Mouse (Mus musculus) CH12.LX (cell line): ENCODE data around the gene Plpp3. TPM values are rescaled to one million over a fixed set of nuclear protein-coding genes. Genes with fewer than 3 reads are reported as not detected.

Source experiments
- DNase-seq: peaks from one replicate; pipeline ENCODE4 v3.0.0-alpha.2; 2013; ENCODE audit errors: extremely low read depth
- H3K27ac ChIP-seq: 2 replicates; pipeline ENCODE4 v1.5.1; 2012; ENCODE audit warnings: low read depth, mild to moderate bottlenecking, control low read depth, moderate library complexity; ENCODE audit not compliant: insufficient read depth
- H3K27me3 ChIP-seq: replicated peaks from 2 replicates; pipeline ENCODE3; 2012; ENCODE audit warnings: inconsistent platforms
- H3K36me3 ChIP-seq, 2 experiments: replicated peaks in 1 of 2; 2 replicates each; pipeline versions ENCODE3 to v1.6.1; 2012; ENCODE audit warnings: inconsistent platforms in 1 of 2, low read length in 1 of 2, mild to moderate bottlenecking in 1 of 2, mixed read lengths in 1 of 2, moderate library complexity in 1 of 2; ENCODE audit not compliant: control insufficient read depth in 1 of 2, insufficient read depth in 1 of 2
- H3K4me1 ChIP-seq, 2 experiments: 2 replicates each; pipeline ENCODE4 v1.6.1; 2012; ENCODE audit warnings: inconsistent platforms in 1 of 2, moderate library complexity in 1 of 2; ENCODE audit not compliant: insufficient read depth in 2 of 2, control insufficient read depth in 1 of 2
- H3K4me2 ChIP-seq: 2 replicates; pipeline ENCODE4 v1.6.1; 2012; ENCODE audit warnings: low read depth, mild to moderate bottlenecking, control low read depth; ENCODE audit not compliant: poor library complexity, insufficient read depth, severe bottlenecking
- H3K4me3 ChIP-seq, 3 experiments: fragments of 150-350 bp in 1 of 3; sonication (generic) in 1 of 3; replicated peaks in 1 of 3; 2 replicates each; pipeline versions ENCODE3 to v1.5.1; 2011 to 2012; ENCODE audit warnings: low read depth in 2 of 3, low read length in 2 of 3, mild to moderate bottlenecking in 2 of 3, moderate library complexity in 2 of 3, control low read depth in 1 of 3, improper control_type of control experiment in 1 of 3, inconsistent platforms in 1 of 3, mixed read lengths in 1 of 3; ENCODE audit not compliant: poor library complexity in 1 of 3
- H3K79me2 ChIP-seq: replicated peaks from 2 replicates; pipeline ENCODE4 v1.6.1; 2012; ENCODE audit warnings: mild to moderate bottlenecking, moderate library complexity; ENCODE audit not compliant: control insufficient read depth, poor library complexity, insufficient read depth, severe bottlenecking; ENCODE audit errors: extremely low read depth
- H3K9ac ChIP-seq: 2 replicates; pipeline ENCODE4 v1.6.1; 2012; ENCODE audit warnings: low read depth, mild to moderate bottlenecking, control low read depth, moderate library complexity; ENCODE audit not compliant: insufficient read depth
- H3K9me3 ChIP-seq: replicated peaks from 2 replicates; pipeline ENCODE3; 2012; ENCODE audit warnings: low read length, inconsistent platforms, mixed read lengths
- BHLHE40 ChIP-seq: IDR thresholded peaks from 2 replicates; pipeline ENCODE4 v1.6.1; 2011; ENCODE audit warnings: mild to moderate bottlenecking, low read depth, low read length, improper control_type of control experiment
- CHD2 ChIP-seq: IDR thresholded peaks from 2 replicates; pipeline ENCODE4 v1.6.1; 2011; ENCODE audit warnings: low read length, improper control_type of control experiment
- CTCF ChIP-seq, 2 experiments: IDR thresholded peaks in 1 of 2; conservative IDR thresholded peaks in 1 of 2; 2 replicates each; pipeline ENCODE4 v1.5.1; 2011 to 2012; ENCODE audit warnings: low read depth in 2 of 2, low read length in 2 of 2, improper control_type of control experiment in 1 of 2, inconsistent platforms in 1 of 2, mild to moderate bottlenecking in 1 of 2, moderate library complexity in 1 of 2
- ELF1 ChIP-seq: IDR thresholded peaks from 2 replicates; pipeline ENCODE4 v1.6.1; 2014; ENCODE audit warnings: low read depth, mild to moderate bottlenecking, inconsistent platforms, low read length, improper control_type of control experiment
- EP300 ChIP-seq: IDR thresholded peaks from 2 replicates; pipeline ENCODE4 v1.6.1; 2011; ENCODE audit warnings: low read length, improper control_type of control experiment
- ETS1 ChIP-seq: conservative IDR thresholded peaks from 2 replicates; pipeline ENCODE4 v1.6.1; 2012; ENCODE audit warnings: low read depth, mild to moderate bottlenecking, inconsistent platforms, low read length, improper control_type of control experiment, moderate library complexity
- GABPA ChIP-seq: IDR thresholded peaks from 2 replicates; pipeline ENCODE4 v1.6.1; 2012; ENCODE audit warnings: low read depth, low read length, improper control_type of control experiment, inconsistent platforms; ENCODE audit not compliant: insufficient replicate concordance
- JUND ChIP-seq: conservative IDR thresholded peaks from 2 replicates; pipeline ENCODE4 v1.6.1; 2011; ENCODE audit warnings: low read depth, low read length, improper control_type of control experiment
- KAT2A ChIP-seq: IDR thresholded peaks from 2 replicates; pipeline ENCODE4 v1.6.1; 2012; ENCODE audit warnings: low read length, improper control_type of control experiment, inconsistent platforms; ENCODE audit not compliant: insufficient replicate concordance
- MAFK ChIP-seq: IDR thresholded peaks from 2 replicates; pipeline ENCODE4 v1.6.1; 2011; ENCODE audit warnings: low read length, improper control_type of control experiment; ENCODE audit not compliant: insufficient replicate concordance
- MAZ ChIP-seq: IDR thresholded peaks from 2 replicates; pipeline ENCODE4 v1.6.1; 2012; ENCODE audit warnings: low read depth, mild to moderate bottlenecking, inconsistent platforms, low read length, improper control_type of control experiment, moderate library complexity
- MEF2A ChIP-seq: IDR thresholded peaks from 2 replicates; pipeline ENCODE4 v1.6.1; 2014; ENCODE audit warnings: low read depth, mild to moderate bottlenecking, inconsistent platforms, low read length, improper control_type of control experiment, borderline replicate concordance
- MXI1 ChIP-seq: IDR thresholded peaks from 2 replicates; pipeline ENCODE4 v1.6.1; 2011; ENCODE audit warnings: mild to moderate bottlenecking, low read depth, low read length, improper control_type of control experiment
- MYC ChIP-seq: IDR thresholded peaks from 2 replicates; pipeline ENCODE4 v1.6.1; 2011; ENCODE audit warnings: low read depth, mild to moderate bottlenecking, improper control_type of control experiment, low read length
- NELFE ChIP-seq: IDR thresholded peaks from 2 replicates; pipeline ENCODE4 v1.6.1; 2011; ENCODE audit warnings: low read depth, low read length, improper control_type of control experiment
- PAX5 ChIP-seq: IDR thresholded peaks from 2 replicates; pipeline ENCODE4 v1.6.1; 2012; ENCODE audit warnings: low read length, inconsistent platforms, mixed read lengths
- POLR2A ChIP-seq: IDR thresholded peaks from 2 replicates; pipeline ENCODE4 v1.6.1; 2011; ENCODE audit warnings: low read depth, mild to moderate bottlenecking, improper control_type of control experiment, low read length
- POLR2AphosphoS2 ChIP-seq: IDR thresholded peaks from 2 replicates; pipeline ENCODE4 v1.6.1; 2011; ENCODE audit warnings: low read depth, low read length, improper control_type of control experiment
- RAD21 ChIP-seq: IDR thresholded peaks from 2 replicates; pipeline ENCODE4 v1.6.1; 2011; ENCODE audit warnings: low read depth, mild to moderate bottlenecking, low read length, improper control_type of control experiment, moderate library complexity
- RCOR1 ChIP-seq: conservative IDR thresholded peaks from 2 replicates; pipeline ENCODE4 v1.6.1; 2012; ENCODE audit warnings: low read depth, mild to moderate bottlenecking, inconsistent platforms, low read length, improper control_type of control experiment
- SIN3A ChIP-seq: IDR thresholded peaks from 2 replicates; pipeline ENCODE4 v1.6.1; 2012; ENCODE audit warnings: low read length, improper control_type of control experiment, inconsistent platforms
- SMC3 ChIP-seq: IDR thresholded peaks from 2 replicates; pipeline ENCODE4 v1.6.1; 2011; ENCODE audit warnings: low read depth, low read length, improper control_type of control experiment
- TCF12 ChIP-seq: IDR thresholded peaks from 2 replicates; pipeline ENCODE4 v1.6.1; 2014; ENCODE audit warnings: low read depth, mild to moderate bottlenecking, inconsistent platforms, low read length, improper control_type of control experiment
- UBTF ChIP-seq: IDR thresholded peaks from 2 replicates; pipeline ENCODE4 v1.6.1; 2012; ENCODE audit warnings: low read depth, mild to moderate bottlenecking, inconsistent platforms, low read length, improper control_type of control experiment, moderate library complexity
- USF2 ChIP-seq: conservative IDR thresholded peaks from 2 replicates; pipeline ENCODE4 v1.6.1; 2011; ENCODE audit warnings: low read depth, low read length, improper control_type of control experiment
- ZC3H11A ChIP-seq: IDR thresholded peaks from 2 replicates; pipeline ENCODE4 v1.6.1; 2012; ENCODE audit warnings: low read depth, mild to moderate bottlenecking, inconsistent platforms, low read length, improper control_type of control experiment
- ZKSCAN1 ChIP-seq: IDR thresholded peaks from 2 replicates; pipeline ENCODE4 v1.6.1; 2012; ENCODE audit warnings: low read depth, inconsistent platforms, low read length, improper control_type of control experiment, borderline replicate concordance
- ZMIZ1 ChIP-seq: IDR thresholded peaks from 2 replicates; pipeline ENCODE4 v1.6.1; 2012; ENCODE audit warnings: low read depth, mild to moderate bottlenecking, inconsistent platforms, low read length, improper control_type of control experiment
- ZNF384 ChIP-seq: IDR thresholded peaks from 2 replicates; pipeline ENCODE4 v1.6.1; 2012; ENCODE audit warnings: low read depth, low read length, improper control_type of control experiment, inconsistent platforms
- dilution Hi-C: fragments of 300-500 bp; cut with MboI; formaldehyde crosslinking; loops from 2 replicates; pipeline ENCODE4 v1.14.3; 2020; ENCODE audit warnings: low sequenced_read_pairs; ENCODE audit not compliant: extremely low pct_unique_long_range_greater_than_20kb, extremely low pct_ligation_motif_present
- in situ Hi-C: fragments of 300-500 bp; cut with MboI; formaldehyde crosslinking; loops from 3 replicates; pipeline ENCODE4 v1.14.3; 2019; ENCODE audit warnings: low sequenced_read_pairs, low pct_ligation_motif_present, low pct_unique_long_range_greater_than_20kb, mixed read lengths
- polyA plus RNA-seq: library from polyadenylated mRNA; unstranded; fragments of >175 nt; gene quantifications from 2 replicates; pipeline ENCODE4 v1.2.1, GENCODE M21; 2012; ENCODE audit warnings: low read depth; ENCODE audit not compliant: insufficient read length
- total RNA-seq, 2 experiments: library from RNA; depleted of rRNA; stranded (reverse); fragments of 300-350 nt in 1 of 2; fragments of >200 nt in 1 of 2; gene quantifications; 2 replicates each; pipeline ENCODE4 v1.2.3; 2012 to 2014

Plpp3 gene
- total and polyA plus RNA-seq, 3 experiments: 0.34 to 1.6 (median 1.2) TPM

DNA sequence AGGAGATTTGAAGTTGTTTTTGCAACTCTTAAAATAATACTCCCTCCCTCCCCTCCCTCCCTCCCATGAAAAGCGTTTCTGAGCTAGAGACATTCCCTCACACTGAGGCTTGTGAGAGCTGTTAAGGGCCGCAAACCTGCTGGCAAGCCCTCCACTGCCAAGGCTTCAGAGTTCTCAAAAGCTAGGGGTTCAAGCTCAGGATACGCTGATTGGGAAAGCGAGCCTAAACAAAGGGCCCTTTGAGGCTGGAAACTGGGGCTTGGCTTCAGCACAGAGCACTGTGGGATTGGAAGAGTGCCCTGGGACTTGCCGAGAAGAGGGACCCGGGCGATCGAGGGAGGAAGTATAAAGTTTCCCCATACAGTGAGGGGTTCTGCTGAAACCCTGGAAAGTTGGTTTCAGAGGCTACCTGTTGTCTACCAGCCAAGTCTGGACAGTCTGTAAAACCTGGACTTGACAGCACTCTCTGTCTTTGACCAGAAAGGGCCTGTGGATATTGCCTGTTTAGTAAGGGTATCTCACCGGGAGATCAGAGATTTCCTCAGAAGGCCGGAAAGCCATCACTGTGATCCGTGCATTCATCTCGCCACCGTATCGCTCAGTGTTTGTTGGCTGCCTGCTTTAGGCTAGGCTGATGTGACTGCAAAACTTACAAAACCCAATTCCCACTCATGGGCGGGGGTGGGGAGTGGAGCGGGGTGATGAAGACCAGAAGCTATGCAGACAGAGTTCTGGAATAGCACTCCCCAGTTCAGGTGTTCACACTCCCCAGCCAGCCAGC is 18.3 kb downstream of the Plpp3 start:
- no peak overlapping the region for H3K9ac ChIP-seq
- in situ Hi-C loops (no loop called here), dilution Hi-C loops (no loop called here)
- no peak overlapping the region for H3K4me3 ChIP-seq
- no peak overlapping the region for H3K27ac ChIP-seq
- no peak overlapping the region for H3K4me2 ChIP-seq
- H3K36me3 ChIP-seq: no peaks in the 10 kb centered on the region
- no peak for DNase-seq
- H3K79me2 ChIP-seq: no peaks in the 10 kb centered on the region
- no peaks in the 10 kb centered on the region for H3K27me3 ChIP-seq
- no peak for TF ChIP-seq ETS1
- no peak for TF ChIP-seq ZKSCAN1
- TF ChIP-seq MEF2A: no peak
- no peak for TF ChIP-seq MYC
- TF ChIP-seq ZMIZ1: no peak
- no peak for TF ChIP-seq BHLHE40
- no peak for TF ChIP-seq RCOR1
- TF ChIP-seq POLR2A: no peak
- TF ChIP-seq KAT2A: no peak
- TF ChIP-seq USF2: no peak
- no peak for TF ChIP-seq ZNF384
- no peak for TF ChIP-seq CHD2
- TF ChIP-seq JUND: no peak
- TF ChIP-seq TCF12: no peak
- no peak for TF ChIP-seq ELF1
- no peak for TF ChIP-seq RAD21
- no peak for TF ChIP-seq SMC3
- TF ChIP-seq UBTF: no peak
- no peak for TF ChIP-seq NELFE
- TF ChIP-seq CTCF (conservative IDR thresholded peaks at IDR 0.05 in 1 of 2, IDR thresholded peaks at IDR 0.05 in 1 of 2; ENCODE audit: low read depth in 2 of 2, low read length in 2 of 2): no peak
- no peaks in the 10 kb centered on the region for H3K4me1 ChIP-seq
- H3K9me3 ChIP-seq: no peaks in the 10 kb centered on the region

- in situ Hi-C loops: no loop called here
- DNase-seq: no peak
- H3K4me3 ChIP-seq: no peak overlapping the region
- H3K36me3 ChIP-seq: no peaks in the 10 kb centered on the region
- no peak overlapping the region for H3K27ac ChIP-seq
- dilution Hi-C loops: no loop called here
- no peaks in the 10 kb centered on the region for H3K27me3 ChIP-seq
- H3K9me3 ChIP-seq: no peaks in the 10 kb centered on the region
- no peak overlapping the region for H3K9ac ChIP-seq
- TF ChIP-seq EP300 (no peak), ZC3H11A (no peak), MYC (no peak), SIN3A (no peak), GABPA (no peak), MXI1 (no peak), MAFK (no peak), USF2 (no peak), ZMIZ1 (no peak), UBTF (no peak), MAZ (no peak), POLR2AphosphoS2 (no peak), PAX5 (no peak), ETS1 (no peak)
- TF ChIP-seq, all 38 proteins: peak for 0
- Histone ChIP-seq H3K4me1 (peaks cover 0 to 19% of the 10 kb centered on the region in 2 experiments; a peak in 2 of 4 replicates), H3K4me2 (no peak overlapping the region), H3K79me2 (no peaks in the 10 kb centered on the region)
Observed at GRCm38 (mm10) chr4:105181014-105181658, 24.0 kb downstream of the Plpp3 start.
